Mouse (Mus musculus) MEL (cell line): ENCODE results near the gene Mrvi1. TPM values are rescaled to one million over a fixed set of nuclear protein-coding genes. Genes with fewer than 3 reads are reported as not detected.

ENCODE experiments used
- DNase-seq: peaks from one replicate; pipeline ENCODE4 v3.0.0; 2011; ENCODE audit warnings: low read depth, low spot score
- H3K27ac ChIP-seq: 2 replicates; pipeline ENCODE4 v1.5.1; 2012; ENCODE audit warnings: low read depth, mild to moderate bottlenecking, control low read depth, low read length, moderate library complexity; ENCODE audit not compliant: control insufficient read depth
- H3K27me3 ChIP-seq, 2 experiments: fragments of 150-350 bp in 1 of 2; sonication (generic) in 1 of 2; 2 replicates each; pipeline ENCODE4 v1.6.1; 2012; ENCODE audit warnings: low read length in 2 of 2, mild to moderate bottlenecking in 2 of 2, improper control_type of control experiment in 1 of 2, moderate library complexity in 1 of 2; ENCODE audit not compliant: insufficient read depth in 2 of 2, control insufficient read depth in 1 of 2
- H3K36me3 ChIP-seq, 2 experiments: 2 replicates each; pipeline ENCODE4 v1.6.1; 2012 to 2014; ENCODE audit warnings: low read length in 2 of 2, improper control_type of control experiment in 1 of 2, inconsistent platforms in 1 of 2, mild to moderate bottlenecking in 1 of 2; ENCODE audit not compliant: insufficient read depth in 2 of 2, control insufficient read depth in 1 of 2
- H3K4me1 ChIP-seq, 2 experiments: fragments of 150-350 bp in 1 of 2; sonication (generic) in 1 of 2; 2 replicates each; pipeline ENCODE4 v1.6.1; 2012; ENCODE audit warnings: low read length in 2 of 2, improper control_type of control experiment in 1 of 2, mild to moderate bottlenecking in 1 of 2; ENCODE audit not compliant: insufficient read depth in 2 of 2, control insufficient read depth in 1 of 2
- H3K4me3 ChIP-seq, 2 experiments: fragments of 150-350 bp in 1 of 2; sonication (generic) in 1 of 2; 2 replicates each; pipeline ENCODE4 v1.5.1; 2012; ENCODE audit warnings: low read depth in 2 of 2, low read length in 2 of 2, mild to moderate bottlenecking in 2 of 2, moderate library complexity in 2 of 2, control low read depth in 1 of 2, improper control_type of control experiment in 1 of 2; ENCODE audit not compliant: control insufficient read depth in 1 of 2, insufficient read depth in 1 of 2
- H3K79me2 ChIP-seq: 2 replicates; pipeline ENCODE4 v1.6.1; 2012; ENCODE audit warnings: mild to moderate bottlenecking, low read length, moderate library complexity; ENCODE audit not compliant: control insufficient read depth, poor library complexity, insufficient read depth
- H3K9ac ChIP-seq: 2 replicates; pipeline ENCODE4 v1.6.1; 2012; ENCODE audit warnings: low read depth, mild to moderate bottlenecking, control low read depth, low read length, moderate library complexity; ENCODE audit not compliant: control insufficient read depth, poor library complexity, severe bottlenecking
- H3K9me3 ChIP-seq: fragments of 150-350 bp; sonication (generic); replicated peaks from 2 replicates; pipeline ENCODE4 v1.6.1; 2012; ENCODE audit warnings: mild to moderate bottlenecking, low read length, improper control_type of control experiment, moderate library complexity; ENCODE audit not compliant: insufficient read depth
- BHLHE40 ChIP-seq: IDR thresholded peaks from 2 replicates; pipeline ENCODE4 v1.6.1; 2012; ENCODE audit warnings: low read depth, mild to moderate bottlenecking, inconsistent platforms, low read length, improper control_type of control experiment, borderline replicate concordance
- CTCF ChIP-seq, 3 experiments: IDR thresholded peaks in 2 of 3; conservative IDR thresholded peaks in 1 of 3; 2 replicates each; pipeline ENCODE4 v1.5.1; 2011 to 2012; ENCODE audit warnings: low read length in 3 of 3, low read depth in 2 of 3, mild to moderate bottlenecking in 2 of 3, improper control_type of control experiment in 1 of 3, inconsistent platforms in 1 of 3, mixed read lengths in 1 of 3, moderate library complexity in 1 of 3; ENCODE audit not compliant: control insufficient read depth in 1 of 3, insufficient read depth in 1 of 3, poor library complexity in 1 of 3, severe bottlenecking in 1 of 3
- EP300 ChIP-seq, 2 experiments: IDR thresholded peaks; 2 replicates each; pipeline ENCODE4 v1.6.1; 2011; ENCODE audit warnings: improper control_type of control experiment in 2 of 2, low read length in 2 of 2, low read depth in 1 of 2, mild to moderate bottlenecking in 1 of 2
- GABPA ChIP-seq: IDR thresholded peaks from 2 replicates; pipeline ENCODE4 v1.6.1; 2012; ENCODE audit warnings: low read depth, mild to moderate bottlenecking, inconsistent platforms, low read length, improper control_type of control experiment, moderate library complexity
- KAT2A ChIP-seq: conservative IDR thresholded peaks from 2 replicates; pipeline ENCODE4 v1.6.1; 2012; ENCODE audit warnings: low read depth, low read length, improper control_type of control experiment, inconsistent platforms
- NELFE ChIP-seq: IDR thresholded peaks from 2 replicates; pipeline ENCODE4 v1.6.1; 2011; ENCODE audit warnings: low read depth, low read length, improper control_type of control experiment
- NRF1 ChIP-seq: IDR thresholded peaks from 2 replicates; pipeline ENCODE4 v1.6.1; 2014; ENCODE audit warnings: low read depth, mild to moderate bottlenecking, inconsistent platforms, low read length, improper control_type of control experiment, moderate library complexity; ENCODE audit not compliant: poor library complexity, insufficient read depth, severe bottlenecking
- POLR2A ChIP-seq, 2 experiments: IDR thresholded peaks; 2 replicates each; pipeline ENCODE4 v1.6.1; 2011 to 2012; ENCODE audit warnings: low read length in 2 of 2, mild to moderate bottlenecking in 2 of 2, control low read depth in 1 of 2, improper control_type of control experiment in 1 of 2, low read depth in 1 of 2, moderate library complexity in 1 of 2; ENCODE audit not compliant: control insufficient read depth in 1 of 2, insufficient read depth in 1 of 2, poor library complexity in 1 of 2
- RAD21 ChIP-seq: IDR thresholded peaks from 2 replicates; pipeline ENCODE4 v1.6.1; 2011; ENCODE audit warnings: mild to moderate bottlenecking, low read depth, low read length, improper control_type of control experiment
- SMC3 ChIP-seq: IDR thresholded peaks from 2 replicates; pipeline ENCODE4 v1.6.1; 2011; ENCODE audit warnings: low read depth, low read length, improper control_type of control experiment
- UBTF ChIP-seq: IDR thresholded peaks from 2 replicates; pipeline ENCODE4 v1.6.1; 2012; ENCODE audit warnings: low read depth, mild to moderate bottlenecking, inconsistent platforms, low read length, improper control_type of control experiment, moderate library complexity, borderline replicate concordance; ENCODE audit not compliant: insufficient read depth
- USF1 ChIP-seq: IDR thresholded peaks from 2 replicates; pipeline ENCODE4 v1.6.1; 2014; ENCODE audit warnings: low read depth, mild to moderate bottlenecking, inconsistent platforms, low read length, improper control_type of control experiment, moderate library complexity
- ZC3H11A ChIP-seq: IDR thresholded peaks from 2 replicates; pipeline ENCODE4 v1.6.1; 2012; ENCODE audit warnings: low read depth, mild to moderate bottlenecking, inconsistent platforms, low read length, improper control_type of control experiment
- ZKSCAN1 ChIP-seq: IDR thresholded peaks from 2 replicates; pipeline ENCODE4 v1.6.1; 2012; ENCODE audit warnings: low read depth, mild to moderate bottlenecking, inconsistent platforms, low read length, improper control_type of control experiment, moderate library complexity
- polyA plus RNA-seq, 2 experiments: library from polyadenylated mRNA; stranded (reverse) in 1 of 2; unstranded in 1 of 2; fragments of >175 nt in 1 of 2; fragments of >200 nt in 1 of 2; gene quantifications; 2 replicates each; pipeline versions ENCODE4 v1.2.1 to v1.2.4; 2012; ENCODE audit warnings: low replicate concordance in 2 of 2, low read depth in 1 of 2; ENCODE audit not compliant: insufficient read length in 2 of 2, insufficient read depth in 1 of 2, missing spikeins in 1 of 2
- total RNA-seq: library from RNA; depleted of rRNA; stranded (reverse); fragments of 300-350 nt; gene quantifications from 2 replicates; pipeline ENCODE4 v1.2.3, GENCODE M21; 2012

Gene Mrvi1
- total and polyA plus RNA-seq, 3 experiments: 0.19 to 0.92 TPM; not detected in 1

- no peak overlapping the region for H3K9ac ChIP-seq
- H3K27me3 ChIP-seq: peaks cover 3 to 4% of the 10 kb centered on the region in 2 experiments; a peak in 3 of 4 replicates
- H3K9me3 ChIP-seq: no peaks in the 10 kb centered on the region
- peaks cover 0 to under 1% of the 10 kb centered on the region in 2 experiments; a peak in 1 of 4 replicates for H3K4me1 ChIP-seq
- H3K79me2 ChIP-seq: no peaks in the 10 kb centered on the region
- TF ChIP-seq USF1 (peak; percentile 28; the same call in 1 of the 2 replicates), UBTF (no peak), POLR2A (IDR thresholded peaks at IDR 0.05; ENCODE audit: control insufficient read depth in 1 of 2, insufficient read depth in 1 of 2, low read depth in 1 of 2, low read length in 2 of 2, poor library complexity in 1 of 2) (no peak), KAT2A (no peak)
- peaks cover 0 to 4% of the 10 kb centered on the region in 2 experiments; a peak in 2 of 4 replicates for H3K36me3 ChIP-seq
- no peak for DNase-seq
- no peak overlapping the region for H3K4me3 ChIP-seq
- H3K27ac ChIP-seq: no peak overlapping the region
Observed at GRCm38 (mm10) chr7:110865038-110865437, 117.2 kb downstream of the Mrvi1 start.

- no peaks in the 10 kb centered on the region for H3K79me2 ChIP-seq
- H3K27ac ChIP-seq: no peak within 1 kb of the TSS
- no peak within 1 kb of the TSS for H3K9ac ChIP-seq
- no peak for DNase-seq
- H3K27me3 ChIP-seq: peaks cover 3 to 4% of the 10 kb centered on the region in 2 experiments; a peak in 3 of 4 replicates
- TF ChIP-seq SMC3: no peak
- no peak for TF ChIP-seq GABPA
- TF ChIP-seq BHLHE40: no peak
- no peak for TF ChIP-seq CTCF (IDR thresholded peaks at IDR 0.05 in 2 of 3, conservative IDR thresholded peaks at IDR 0.05 in 1 of 3; ENCODE audit: control insufficient read depth in 1 of 3, insufficient read depth in 1 of 3, low read depth in 2 of 3, low read length in 3 of 3, poor library complexity in 1 of 3, severe bottlenecking in 1 of 3)
- TF ChIP-seq NELFE: no peak
- TF ChIP-seq RAD21: no peak
- no peak for TF ChIP-seq NRF1
- TF ChIP-seq ZKSCAN1: no peak
- TF ChIP-seq EP300 (IDR thresholded peaks at IDR 0.05; ENCODE audit: low read depth in 1 of 2, low read length in 2 of 2): no peak
- TF ChIP-seq UBTF: no peak
- no peak for TF ChIP-seq ZC3H11A
- H3K9me3 ChIP-seq: no peaks in the 10 kb centered on the region
- peaks cover 0 to 6% of the 10 kb centered on the region in 2 experiments; a peak in 1 of 4 replicates for H3K4me1 ChIP-seq
- no peak within 1 kb of the TSS for H3K4me3 ChIP-seq
- peaks cover 0 to 5% of the 10 kb centered on the region in 2 experiments; a peak in 2 of 4 replicates for H3K36me3 ChIP-seq
Observed at GRCm38 (mm10) chr7:110862751-110863289, 119.4 kb downstream of the Mrvi1 start, which contains the start of gene Lyve1. Lyve1 (minus strand) TSS chr7:110863239.
